Mouse (Mus musculus): ENCODE measurements around the gene Gcm2. TPM values are rescaled to one million over a fixed set of nuclear protein-coding genes. Genes with fewer than 3 reads are reported as not detected.

Gcm2 gene
- 0.15 TPM in 1 of 2 replicates, not detected in the other for polyA plus RNA-seq (2016; fragmentation: Nextera tagmentation; extraction: Ambion mirVana)

GRCm38 (mm10) chr13:41110935-41111334, at the start of gene Gcm2:
Gcm2 (minus strand) TSS chr13:41111035.
- no peak within 1 kb of the TSS for H3K27ac ChIP-seq
- 82% methylated on average over 3 of the region's 3 CpGs for WGBS
- no peaks in the 10 kb centered on the region for H3K36me3 ChIP-seq
- no peaks in the 10 kb centered on the region for H3K9me3 ChIP-seq (replicated peaks)
- H3K4me3 ChIP-seq: no peak within 1 kb of the TSS
- no peak for DNase-seq (ENCODE audit: low spot score)
- peaks cover 48% of the 10 kb centered on the region for H3K27me3 ChIP-seq (ENCODE audit: low read depth, poor library complexity, severe bottlenecking)
- no peaks in the 10 kb centered on the region for H3K4me1 ChIP-seq

DNA sequence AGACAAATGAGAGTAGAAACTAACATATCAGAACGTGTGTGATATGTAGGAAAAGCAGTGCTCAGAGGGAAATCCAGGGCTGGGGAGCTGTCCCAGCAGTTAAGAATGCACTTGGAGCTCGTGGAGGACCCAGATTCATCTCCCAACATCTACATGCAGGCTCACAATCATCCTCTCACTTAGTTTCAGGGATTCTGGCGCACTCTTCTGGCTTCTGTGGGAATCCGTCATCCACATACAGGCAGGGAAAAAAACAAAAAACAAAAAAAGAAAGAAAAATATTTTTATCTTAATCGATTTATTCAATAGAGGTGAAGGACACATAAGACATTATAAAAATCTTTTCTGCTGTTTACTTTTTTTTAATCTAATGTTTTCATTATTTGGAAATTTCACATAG, 47.6 kb upstream of the Gcm2 start:
- no peak for DNase-seq (ENCODE audit: low spot score)
- H3K4me1 ChIP-seq: no peaks in the 10 kb centered on the region
- WGBS: 73% methylated on average over 5 of the region's 5 CpGs
- no peaks in the 10 kb centered on the region for H3K9me3 ChIP-seq (replicated peaks)
- no peaks in the 10 kb centered on the region for H3K36me3 ChIP-seq
- no peak overlapping the region for H3K4me3 ChIP-seq
- no peak overlapping the region for H3K27ac ChIP-seq
- H3K27me3 ChIP-seq (ENCODE audit: low read depth, poor library complexity, severe bottlenecking): no peaks in the 10 kb centered on the region

- Histone ChIP-seq H3K27ac (no peak overlapping the region), H3K9me3 (replicated peaks) (no peaks in the 10 kb centered on the region), H3K4me3 (no peak overlapping the region), H3K4me1 (no peaks in the 10 kb centered on the region), H3K27me3 (ENCODE audit: low read depth, poor library complexity, severe bottlenecking) (no peaks in the 10 kb centered on the region), H3K36me3 (no peaks in the 10 kb centered on the region)
- 86% methylated on average over 11 of the region's 11 CpGs for whole genome bisulfite sequencing
- no peak for DNase-seq (ENCODE audit: low spot score)
Observed at GRCm38 (mm10) chr13:41153146-41153545, 42.3 kb upstream of the Gcm2 start.

DNA sequence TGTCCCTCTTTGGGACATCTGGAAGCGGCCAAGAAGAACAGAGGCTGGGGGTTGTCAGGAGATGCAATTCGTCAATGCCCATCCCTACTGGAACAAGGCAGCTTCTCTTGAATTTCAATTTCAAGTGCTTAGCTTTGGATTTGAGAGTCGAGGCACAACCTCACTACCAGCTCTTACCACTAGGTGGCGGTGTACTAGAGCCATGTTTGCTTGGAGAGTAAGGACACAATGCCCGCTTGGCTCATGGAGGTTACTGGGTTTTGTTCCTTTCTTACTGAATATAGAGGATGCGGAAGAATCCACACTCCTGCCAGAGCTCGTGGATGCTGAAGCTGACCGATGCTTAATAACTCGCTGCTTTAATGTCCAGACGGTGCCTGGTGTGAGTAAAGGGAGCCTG, 35.4 kb upstream of the Gcm2 start:
- no peak overlapping the region for H3K4me3 ChIP-seq
- no peaks in the 10 kb centered on the region for H3K9me3 ChIP-seq (replicated peaks)
- no peaks in the 10 kb centered on the region for H3K36me3 ChIP-seq
- peak; percentile 55 for DNase-seq (ENCODE audit: low spot score)
- H3K4me1 ChIP-seq: no peaks in the 10 kb centered on the region
- H3K27ac ChIP-seq: no peak overlapping the region
- WGBS: 77% methylated on average over 10 of the region's 10 CpGs
- H3K27me3 ChIP-seq (ENCODE audit: low read depth, poor library complexity, severe bottlenecking): no peaks in the 10 kb centered on the region

- 77% methylated on average over 6 of the region's 6 CpGs for WGBS
- Histone ChIP-seq H3K9me3 (replicated peaks) (no peaks in the 10 kb centered on the region), H3K36me3 (no peaks in the 10 kb centered on the region), H3K4me1 (no peaks in the 10 kb centered on the region), H3K27ac (no peak overlapping the region), H3K27me3 (ENCODE audit: low read depth, poor library complexity, severe bottlenecking) (no peaks in the 10 kb centered on the region), H3K4me3 (no peak overlapping the region)
- DNase-seq (ENCODE audit: low spot score): no peak
Observed at GRCm38 (mm10) chr13:41145433-41145970, 34.7 kb upstream of the Gcm2 start.

- H3K36me3 ChIP-seq: no peaks in the 10 kb centered on the region
- peak; percentile 83 for DNase-seq (ENCODE audit: low spot score)
- H3K27ac ChIP-seq: no peak overlapping the region
- WGBS: 12% methylated on average over 6 of the region's 6 CpGs
- no peaks in the 10 kb centered on the region for H3K27me3 ChIP-seq (ENCODE audit: low read depth, poor library complexity, severe bottlenecking)
- H3K9me3 ChIP-seq (replicated peaks): no peaks in the 10 kb centered on the region
- no peak overlapping the region for H3K4me3 ChIP-seq
- no peaks in the 10 kb centered on the region for H3K4me1 ChIP-seq
Observed at GRCm38 (mm10) chr13:41134901-41135300, 24.1 kb upstream of the Gcm2 start.

DNA sequence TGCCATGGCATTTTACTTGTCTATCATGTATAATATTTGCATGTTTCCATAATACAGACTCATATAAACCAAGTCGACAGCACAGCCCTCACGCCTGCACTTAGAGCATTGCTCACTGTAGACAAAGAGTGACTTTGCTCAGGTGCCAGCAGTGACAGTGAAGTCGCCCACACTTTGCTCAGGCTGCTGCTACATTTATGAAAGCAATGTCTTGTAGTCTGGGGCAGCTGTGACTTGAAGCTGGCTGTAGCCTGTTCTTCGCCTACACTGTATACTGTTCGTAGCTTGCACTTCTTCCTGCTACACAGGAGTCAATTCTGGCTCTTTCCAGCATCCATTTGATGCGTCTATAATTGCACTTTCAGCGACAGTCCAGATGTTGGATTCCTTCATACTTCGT, 18.2 kb upstream of the Gcm2 start:
- Histone ChIP-seq H3K4me1 (no peaks in the 10 kb centered on the region), H3K27ac (no peak overlapping the region), H3K36me3 (no peaks in the 10 kb centered on the region), H3K4me3 (no peak overlapping the region), H3K9me3 (replicated peaks) (no peaks in the 10 kb centered on the region), H3K27me3 (ENCODE audit: low read depth, poor library complexity, severe bottlenecking) (no peaks in the 10 kb centered on the region)
- 91% methylated on average over 8 of the region's 8 CpGs for WGBS
- no peak for DNase-seq (ENCODE audit: low spot score)

- Histone ChIP-seq H3K27me3 (ENCODE audit: low read depth, poor library complexity, severe bottlenecking) (no peaks in the 10 kb centered on the region), H3K4me1 (no peaks in the 10 kb centered on the region), H3K4me3 (no peak overlapping the region), H3K36me3 (no peaks in the 10 kb centered on the region), H3K27ac (no peak overlapping the region), H3K9me3 (replicated peaks) (no peaks in the 10 kb centered on the region)
- 88% methylated on average over 8 of the region's 8 CpGs for WGBS
- DNase-seq (ENCODE audit: low spot score): no peak
Observed at GRCm38 (mm10) chr13:41128326-41128725, 17.5 kb upstream of the Gcm2 start.

DNA sequence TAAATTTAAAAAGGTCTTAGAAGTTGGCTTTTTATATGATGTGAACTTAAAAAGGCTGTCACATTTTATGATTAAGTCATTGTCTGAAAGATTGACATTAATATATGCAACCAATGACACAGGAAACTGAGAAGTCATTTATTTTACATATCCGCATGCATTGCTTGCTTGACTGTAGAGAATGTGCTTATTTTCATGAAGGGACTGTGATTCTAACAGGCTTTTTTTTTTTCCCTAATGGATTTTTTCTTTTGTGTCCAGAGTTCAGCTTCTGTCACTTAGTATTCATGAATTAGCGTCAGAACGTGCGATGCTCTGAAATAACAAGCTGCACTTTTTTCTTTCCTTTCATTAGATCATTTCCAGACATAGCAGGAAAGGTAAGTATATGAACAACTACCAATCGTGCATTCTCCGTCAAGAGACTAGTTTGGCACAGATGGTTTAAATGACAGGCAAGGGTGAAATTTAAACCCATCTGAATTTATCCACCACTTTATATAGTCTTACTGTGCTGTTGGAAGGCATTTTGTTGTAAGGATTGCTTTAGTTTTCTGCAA, 12.9 kb upstream of the Gcm2 start:
- Histone ChIP-seq H3K27ac (no peak overlapping the region), H3K4me3 (no peak overlapping the region), H3K36me3 (no peaks in the 10 kb centered on the region), H3K27me3 (ENCODE audit: low read depth, poor library complexity, severe bottlenecking) (no peaks in the 10 kb centered on the region), H3K9me3 (replicated peaks) (no peaks in the 10 kb centered on the region), H3K4me1 (peaks cover 13% of the 10 kb centered on the region)
- 94% methylated on average over 6 of the region's 6 CpGs for WGBS
- no peak for DNase-seq (ENCODE audit: low spot score)

DNA sequence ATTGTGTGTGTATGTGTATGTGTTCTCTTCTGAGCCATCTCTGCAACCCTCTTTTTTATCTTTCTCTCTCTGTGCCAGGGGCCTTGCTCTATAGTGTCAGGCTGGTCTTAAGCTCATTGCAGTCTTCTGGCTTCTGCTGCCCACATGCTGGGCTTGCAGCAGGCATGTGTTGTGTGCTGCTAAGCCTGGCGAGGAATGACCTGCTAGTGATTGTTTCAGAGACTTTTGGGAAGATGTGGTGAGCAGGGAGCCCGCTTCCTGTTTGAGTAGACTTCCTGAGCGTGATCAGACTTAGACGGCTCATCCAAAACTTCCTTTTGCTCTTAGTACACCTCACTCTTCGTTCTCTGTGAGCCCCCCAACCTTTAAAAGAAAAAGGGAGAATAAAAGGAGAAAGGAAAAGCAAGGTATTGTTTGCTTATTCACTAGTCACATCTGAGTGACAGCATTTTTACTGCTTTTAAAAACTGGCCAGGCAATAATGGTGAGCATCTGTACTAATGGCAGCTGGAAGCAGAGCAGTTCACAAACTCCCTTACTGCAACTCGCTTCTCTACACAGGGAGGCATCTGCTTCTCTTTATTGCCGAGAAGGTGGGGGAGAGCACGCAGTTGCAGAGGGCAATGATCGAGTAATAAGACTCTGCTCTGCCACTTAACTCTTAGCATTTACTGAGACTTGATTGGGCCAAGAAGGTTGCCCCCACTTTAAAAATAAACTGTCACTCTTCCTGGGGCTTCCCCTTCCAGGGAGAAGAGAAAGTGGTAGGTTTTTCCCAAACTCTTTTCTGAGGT, 8.5 kb upstream of the Gcm2 start:
- H3K27ac ChIP-seq: peak overlapping the region; percentile 56; the same call in 1 of the 2 replicates
- H3K4me1 ChIP-seq: peaks cover 14% of the 10 kb centered on the region
- H3K9me3 ChIP-seq (replicated peaks): no peaks in the 10 kb centered on the region
- peaks cover 14% of the 10 kb centered on the region for H3K27me3 ChIP-seq (ENCODE audit: low read depth, poor library complexity, severe bottlenecking)
- 33% methylated on average over 9 of the region's 9 CpGs for WGBS
- H3K36me3 ChIP-seq: no peaks in the 10 kb centered on the region
- peak; percentile 47 for DNase-seq (ENCODE audit: low spot score)
- H3K4me3 ChIP-seq: no peak overlapping the region

DNA sequence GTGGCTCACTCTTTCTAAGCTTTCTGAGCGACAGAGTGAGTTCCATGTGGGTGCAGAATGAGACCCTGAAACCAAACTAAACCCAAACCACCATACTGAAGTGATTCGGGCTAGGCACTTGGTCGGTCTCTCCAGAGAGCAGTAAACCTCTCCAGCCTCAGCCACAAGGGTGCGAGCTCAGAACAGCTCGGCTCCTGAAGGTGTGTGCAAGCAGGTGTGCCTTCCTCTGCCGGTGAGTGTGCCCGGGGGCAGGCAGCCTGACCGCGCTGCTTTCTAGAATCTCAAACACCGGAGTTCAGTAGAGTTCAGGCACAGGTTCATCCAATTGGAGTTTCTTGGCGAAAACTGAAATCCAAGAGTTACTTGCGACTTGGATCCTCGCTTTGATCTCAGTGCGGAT, 3.1 kb upstream of the Gcm2 start, which contains the start of gene Sycp2l:
Gene Sycp2l, plus strand, starts transcription at position 368 of the 400 bp plus-strand sequence.
- H3K4me3 ChIP-seq: peak within 1 kb of the TSS; percentile 22
- DNase-seq (ENCODE audit: low spot score): no peak
- H3K27me3 ChIP-seq (ENCODE audit: low read depth, poor library complexity, severe bottlenecking): peaks cover 48% of the 10 kb centered on the region
- H3K27ac ChIP-seq: no peak within 1 kb of the TSS
- no peaks in the 10 kb centered on the region for H3K36me3 ChIP-seq
- H3K4me1 ChIP-seq: peaks cover 3% of the 10 kb centered on the region; the same call in 1 of the 2 replicates
- 26% methylated on average over 14 of the region's 14 CpGs for WGBS
- H3K9me3 ChIP-seq (replicated peaks): no peaks in the 10 kb centered on the region

- WGBS: 95% methylated on average over 13 of the region's 13 CpGs
Observed at GRCm38 (mm10) chr13:41105541-41105940, 5.3 kb downstream of the Gcm2 start.

GRCm38 (mm10) chr13:41103841-41104525, 6.9 kb downstream of the Gcm2 start:
- H3K36me3 ChIP-seq: no peaks in the 10 kb centered on the region
- WGBS: 78% methylated on average over 12 of the region's 12 CpGs
- no peak for DNase-seq (ENCODE audit: low spot score)
- no peaks in the 10 kb centered on the region for H3K9me3 ChIP-seq (replicated peaks)
- no peaks in the 10 kb centered on the region for H3K4me1 ChIP-seq
- H3K27ac ChIP-seq: no peak overlapping the region
- H3K4me3 ChIP-seq: no peak overlapping the region
- no peaks in the 10 kb centered on the region for H3K27me3 ChIP-seq (ENCODE audit: low read depth, poor library complexity, severe bottlenecking)

More at GRCm38 (mm10) chr13:41105541-41105940, 5.3 kb downstream of the Gcm2 start:
- no peaks in the 10 kb centered on the region for H3K4me1 ChIP-seq
- no peaks in the 10 kb centered on the region for H3K36me3 ChIP-seq
- no peak for DNase-seq (ENCODE audit: low spot score)
- H3K9me3 ChIP-seq (replicated peaks): no peaks in the 10 kb centered on the region
- no peak overlapping the region for H3K27ac ChIP-seq
- no peak overlapping the region for H3K4me3 ChIP-seq
- peaks cover 10% of the 10 kb centered on the region; the same call in 1 of the 2 replicates for H3K27me3 ChIP-seq (ENCODE audit: low read depth, poor library complexity, severe bottlenecking)

Measured in limb, embryonic 10.5 days (tissue).